Mouse (Mus musculus) kidney, adult 8-10 months (tissue): Measurements from ENCODE around the gene Casz1.

Experiments used
- DNase-seq, 2 experiments: peaks; one replicate each; pipeline ENCODE4 v3.0.0; 2022

The Casz1 gene

GRCm38 (mm10) chr4:148978221-148978855 is 174.1 kb downstream of the Casz1 start:
- no peak for DNase-seq

GRCm38 (mm10) chr4:148978926-148979325 is 174.7 kb downstream of the Casz1 start:
- DNase-seq = no peak

- no peak for DNase-seq
These were observed 175.6 kb downstream of the Casz1 start for GRCm38 (mm10) chr4:148979837-148980236.

GRCm38 (mm10) chr4:148982274-148982673 is 178.0 kb downstream of the Casz1 start:
- DNase-seq = no peak

GRCm38 (mm10) chr4:148984701-148985540 is 180.7 kb downstream of the Casz1 start:
- DNase-seq = no peak

GRCm38 (mm10) chr4:148985541-148986476 is 181.6 kb downstream of the Casz1 start:
- no peak for DNase-seq

GRCm38 (mm10) chr4:148990038-148990437 is 185.8 kb downstream of the Casz1 start:
- no peak for DNase-seq

GRCm38 (mm10) chr4:148993948-148994347 is 189.7 kb downstream of the Casz1 start:
- DNase-seq = no peak

- no peak for DNase-seq
These were observed 196.5 kb downstream of the Casz1 start for GRCm38 (mm10) chr4:149000746-149001145.

GRCm38 (mm10) chr4:149001515-149001914 is 197.3 kb downstream of the Casz1 start:
- no peak for DNase-seq

- DNase-seq = no peak
These were observed 198.3 kb downstream of the Casz1 start for GRCm38 (mm10) chr4:149002441-149003093.
